Mouse (Mus musculus) forebrain, embryonic 12.5 days (tissue): ENCODE data around the gene Hoxc12. TPM values are rescaled to one million over a fixed set of nuclear protein-coding genes. Genes with fewer than 3 reads are reported as not detected.
A peak's percentile ranks its signal among the peaks of the same experiment; 100 is the strongest.

Experiments
- ATAC-seq: fragments of 200-750 bp; cut with Nextera tagmentation; 2 replicates; pipeline ENCODE4 v1.8.0; 2017; ENCODE audit warnings: moderate TSS enrichment; ENCODE audit not compliant: low FRiP score
- H3K27ac ChIP-seq: fragments of 300-500 bp; sonication (generic); 2 replicates; pipeline ENCODE4 v1.5.1; 2016; ENCODE audit warnings: mild to moderate bottlenecking
- H3K27me3 ChIP-seq: fragments of 300-500 bp; sonication (generic); 2 replicates; pipeline ENCODE4 v1.6.1; 2016; ENCODE audit warnings: mild to moderate bottlenecking
- H3K36me3 ChIP-seq: fragments of 300-500 bp; sonication (generic); replicated peaks from 2 replicates; pipeline ENCODE4 v1.6.1; 2016; ENCODE audit warnings: mild to moderate bottlenecking
- H3K4me1 ChIP-seq: fragments of 300-500 bp; sonication (generic); 2 replicates; pipeline ENCODE4 v1.6.1; 2016
- H3K4me2 ChIP-seq: fragments of 300-500 bp; sonication (generic); 2 replicates; pipeline ENCODE4 v1.6.1; 2016; ENCODE audit warnings: mild to moderate bottlenecking, moderate library complexity
- H3K4me3 ChIP-seq: fragments of 300-500 bp; sonication (generic); replicated peaks from 2 replicates; pipeline ENCODE4 v1.5.1; 2016; ENCODE audit warnings: mild to moderate bottlenecking
- H3K9ac ChIP-seq: fragments of 300-500 bp; sonication (generic); 2 replicates; pipeline ENCODE4 v1.6.1; 2016; ENCODE audit warnings: mild to moderate bottlenecking
- H3K9me3 ChIP-seq: fragments of 300-500 bp; sonication (generic); 2 replicates; pipeline ENCODE4 v1.6.1; 2016
- WGBS: fragments of 180-500 bp; shearing (Covaris S2); methylation state at CpG from one replicate; pipeline ENCODE4 v1.1.7; 2016; 5-methylcytosine and 5-hydroxymethylcytosine counted together
- polyA plus RNA-seq: library from polyadenylated mRNA; unstranded; fragments of >200 nt; fragmentation: Nextera tagmentation; extraction: Ambion mirVana; gene quantifications from 2 replicates; pipeline ENCODE4 v1.2.1, GENCODE M21; 2016

The Hoxc12 gene
- polyA plus RNA-seq, 1 experiment from 2014 or later = not detected

DNA sequence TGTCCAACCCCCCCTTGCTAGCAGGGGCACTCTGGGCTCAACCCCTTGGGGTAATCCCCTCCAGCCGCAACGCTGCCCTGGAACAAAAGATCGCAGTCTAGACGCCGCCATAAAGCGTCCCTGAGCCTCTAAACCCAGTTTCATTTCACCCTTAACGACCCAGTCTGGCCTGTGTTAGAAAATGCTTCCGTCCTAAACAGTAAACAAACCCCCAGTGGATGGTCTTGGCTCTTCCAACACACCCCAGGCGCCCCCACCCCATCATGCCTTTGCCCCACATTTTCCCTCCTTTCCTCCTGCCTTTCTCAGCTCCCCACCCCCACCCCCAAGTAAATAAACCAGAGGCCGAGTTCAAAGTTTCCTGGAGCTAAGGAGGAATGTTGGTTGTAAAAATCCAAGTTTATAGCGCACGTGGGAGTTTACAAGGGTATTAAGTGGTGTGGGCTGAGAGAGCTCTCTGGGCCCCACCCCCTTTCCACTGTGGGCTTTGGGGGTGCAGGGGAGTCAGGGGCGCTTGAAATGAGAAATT lies 23.2 kb downstream of the Hoxc12 start:
- H3K4me3 ChIP-seq = no peak overlapping the region
- no peaks in the 10 kb centered on the region for H3K4me1 ChIP-seq
- H3K9me3 ChIP-seq = no peaks in the 10 kb centered on the region
- no peak overlapping the region for H3K4me2 ChIP-seq
- no peak overlapping the region for H3K9ac ChIP-seq
- H3K36me3 ChIP-seq = no peaks in the 10 kb centered on the region
- ATAC-seq = no peak
- H3K27me3 ChIP-seq = peaks cover 97% of the 10 kb centered on the region
- H3K27ac ChIP-seq = no peak overlapping the region
- under 1% methylated on average over 13 of the region's 13 CpGs for WGBS

DNA sequence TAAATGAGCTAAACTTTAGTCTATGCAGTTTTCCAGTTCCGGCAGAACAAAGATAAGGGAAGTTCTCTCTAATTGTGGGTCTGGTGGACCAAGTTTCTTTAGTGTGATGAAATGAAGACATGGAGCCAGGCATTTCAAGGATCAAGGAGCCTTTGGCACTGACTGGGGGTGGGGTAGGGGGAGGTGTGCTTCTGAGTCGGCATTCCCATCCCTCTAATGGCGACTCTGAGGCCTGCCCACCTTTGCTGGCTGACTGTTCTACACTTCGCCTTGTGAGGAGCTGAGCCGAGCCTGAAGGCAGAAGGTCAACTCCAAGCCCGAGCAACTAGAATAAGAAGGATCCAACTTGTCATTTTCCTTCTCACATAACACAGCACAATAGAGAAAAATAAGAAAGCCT lies 25.2 kb downstream of the Hoxc12 start:
- Histone ChIP-seq H3K4me2 (no peak overlapping the region), H3K4me1 (peaks cover 2% of the 10 kb centered on the region; the same call in 1 of the 2 replicates), H3K4me3 (no peak overlapping the region), H3K27me3 (peaks cover 97% of the 10 kb centered on the region), H3K36me3 (no peaks in the 10 kb centered on the region), H3K9ac (no peak overlapping the region), H3K9me3 (no peaks in the 10 kb centered on the region), H3K27ac (no peak overlapping the region)
- WGBS = 7% methylated on average over 6 of the region's 6 CpGs
- no peak for ATAC-seq

DNA sequence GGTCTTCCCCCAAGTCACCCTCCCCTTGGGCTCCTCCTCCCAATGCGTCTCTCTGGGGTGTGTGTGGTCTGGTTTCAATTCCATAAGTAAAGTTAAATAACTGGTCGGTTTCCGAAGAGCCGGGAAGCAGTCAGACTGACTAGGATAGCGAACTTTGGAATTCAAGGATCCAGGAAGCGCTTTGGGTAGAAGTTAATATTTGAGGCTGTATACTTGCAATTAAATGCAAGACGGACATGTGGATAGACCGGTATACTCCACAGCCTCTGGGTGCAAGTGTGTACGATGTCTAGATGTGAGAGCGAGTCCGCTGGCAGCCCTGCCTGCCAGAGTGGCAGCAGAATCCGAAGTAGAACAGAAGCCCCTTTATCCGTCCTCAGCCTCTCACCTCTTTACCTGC lies 25.9 kb downstream of the Hoxc12 start:
- ATAC-seq = no peak
- no peaks in the 10 kb centered on the region for H3K36me3 ChIP-seq
- no peak overlapping the region for H3K4me2 ChIP-seq
- no peak overlapping the region for H3K4me3 ChIP-seq
- H3K27me3 ChIP-seq = peaks cover 97% of the 10 kb centered on the region
- 2% methylated on average over 13 of the region's 13 CpGs for whole genome bisulfite sequencing
- H3K9me3 ChIP-seq = no peaks in the 10 kb centered on the region
- no peak overlapping the region for H3K9ac ChIP-seq
- peaks cover 4% of the 10 kb centered on the region; the same call in 1 of the 2 replicates for H3K4me1 ChIP-seq
- H3K27ac ChIP-seq = no peak overlapping the region

DNA sequence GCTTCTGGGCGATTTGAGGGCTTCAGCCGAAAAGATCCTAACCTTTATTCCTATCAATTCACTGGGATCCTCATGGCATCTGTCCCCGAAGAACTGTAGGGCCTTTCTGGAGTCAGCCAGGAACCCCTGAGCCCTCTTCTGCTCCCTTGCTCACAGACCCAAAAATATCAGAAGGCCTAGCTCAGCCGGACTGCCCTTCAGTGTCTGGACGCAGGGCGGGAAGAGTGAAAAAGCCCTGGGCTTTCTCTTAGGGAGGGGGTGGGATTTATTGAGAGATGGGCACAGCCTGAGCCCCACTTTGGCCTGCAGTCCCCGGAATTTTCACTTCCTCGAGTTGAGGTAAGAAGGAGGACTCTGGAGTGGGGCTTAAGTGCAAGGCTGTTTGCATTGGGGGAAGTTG lies 26.7 kb downstream of the Hoxc12 start:
- Histone ChIP-seq H3K4me2 (no peak overlapping the region), H3K27me3 (peaks cover 97% of the 10 kb centered on the region), H3K9ac (no peak overlapping the region), H3K27ac (no peak overlapping the region), H3K4me1 (peaks cover 4% of the 10 kb centered on the region; the same call in 1 of the 2 replicates), H3K36me3 (no peaks in the 10 kb centered on the region), H3K4me3 (no peak overlapping the region), H3K9me3 (no peaks in the 10 kb centered on the region)
- ATAC-seq = no peak
- 2% methylated on average over 8 of the region's 8 CpGs for WGBS

DNA sequence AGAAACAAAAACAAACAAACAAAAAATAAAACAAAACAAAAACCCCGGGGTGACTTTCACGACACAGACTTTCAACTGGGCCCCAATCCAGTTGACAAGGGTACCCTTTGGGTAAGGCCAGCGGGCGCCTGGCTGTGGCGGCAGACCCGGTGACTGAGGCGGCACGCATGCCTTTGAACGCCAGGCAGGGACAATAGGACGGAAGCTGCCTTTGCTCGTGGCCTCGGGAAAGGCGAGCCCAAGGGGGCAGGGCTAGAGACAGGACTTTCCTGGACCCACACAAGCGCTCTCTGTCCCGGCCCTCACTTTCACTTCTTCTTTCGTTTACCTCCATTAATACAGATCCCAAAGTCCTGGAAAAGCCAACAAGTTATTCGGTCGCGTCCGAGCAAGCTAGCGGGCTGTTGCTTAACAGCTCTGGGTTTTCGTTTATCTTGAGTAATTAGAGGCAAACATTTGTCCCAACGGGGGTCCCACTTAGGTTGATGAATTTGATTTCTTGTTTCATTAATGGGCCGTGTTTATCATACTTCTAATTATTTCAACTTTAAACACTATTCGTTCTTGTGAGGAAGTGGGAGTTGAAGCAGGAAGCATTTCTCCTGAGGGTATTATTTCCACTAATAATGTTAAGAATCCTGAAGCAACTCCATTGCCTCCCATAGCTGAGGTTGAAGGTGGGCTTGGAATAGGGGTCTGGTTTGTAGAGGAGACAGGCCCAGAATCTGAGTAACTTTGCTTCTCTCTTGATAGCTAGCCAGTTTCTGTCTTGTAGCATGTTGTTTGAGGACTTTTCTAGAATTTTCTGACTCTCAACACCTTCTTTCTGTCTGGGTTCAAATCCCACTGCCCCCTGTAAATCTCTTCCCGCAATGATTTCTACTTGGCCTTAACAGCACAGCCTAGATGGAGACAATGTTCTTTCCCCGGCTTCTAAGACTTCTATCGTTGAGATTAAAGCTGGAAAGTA lies 27.4 kb downstream of the Hoxc12 start:
- ATAC-seq = no peak
- Histone ChIP-seq H3K27ac (no peak overlapping the region), H3K9ac (no peak overlapping the region), H3K4me3 (no peak overlapping the region), H3K27me3 (peaks cover 97% of the 10 kb centered on the region), H3K9me3 (no peaks in the 10 kb centered on the region), H3K4me1 (peaks cover 4% of the 10 kb centered on the region; the same call in 1 of the 2 replicates), H3K4me2 (no peak overlapping the region), H3K36me3 (no peaks in the 10 kb centered on the region)
- 1% methylated on average over 28 of the region's 28 CpGs for WGBS

DNA sequence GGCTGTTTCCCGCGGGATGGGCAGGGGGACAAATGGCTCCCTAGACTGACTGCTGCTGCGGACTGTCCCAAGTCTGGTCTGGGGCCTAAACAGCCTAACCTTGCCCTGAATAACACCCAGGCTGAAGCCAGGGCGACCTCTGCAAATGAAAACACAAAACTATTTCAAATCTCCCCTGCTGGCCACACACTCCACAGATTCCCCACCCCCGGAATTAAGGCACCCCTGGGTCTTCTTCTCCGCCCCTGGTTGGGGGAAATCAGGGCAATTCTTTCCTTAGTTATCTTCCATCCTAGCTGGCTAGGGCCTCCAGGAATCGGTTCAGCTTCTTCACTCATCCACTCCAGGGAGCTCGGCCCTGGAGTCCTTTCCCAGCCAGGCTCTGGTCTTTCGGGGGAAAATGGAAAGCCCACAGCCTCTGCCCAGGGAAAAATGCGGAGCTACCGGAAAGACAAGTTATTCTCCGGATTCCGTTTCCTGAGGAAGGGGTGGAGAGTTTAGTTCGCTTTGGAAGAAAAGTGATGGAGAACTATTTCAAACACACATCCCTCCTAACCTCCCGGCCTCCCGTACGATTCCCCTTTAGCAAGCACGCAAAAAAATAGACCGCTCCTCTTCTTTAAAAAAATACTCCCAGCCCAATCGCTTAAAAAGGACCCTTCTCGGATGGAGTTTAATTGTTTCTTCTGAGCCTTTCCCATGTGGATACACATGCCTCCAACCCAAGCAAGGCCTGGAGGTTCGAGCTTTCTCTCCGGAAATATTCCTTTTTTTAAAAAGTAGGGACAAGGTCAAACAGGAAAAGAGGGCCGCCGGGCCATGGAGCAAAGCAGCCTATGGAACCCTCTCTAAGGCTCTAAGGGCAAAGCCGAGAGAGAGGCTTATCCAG lies 28.7 kb downstream of the Hoxc12 start:
- no peak overlapping the region for H3K27ac ChIP-seq
- WGBS = 3% methylated on average over 26 of the region's 26 CpGs
- no peak for ATAC-seq

DNA sequence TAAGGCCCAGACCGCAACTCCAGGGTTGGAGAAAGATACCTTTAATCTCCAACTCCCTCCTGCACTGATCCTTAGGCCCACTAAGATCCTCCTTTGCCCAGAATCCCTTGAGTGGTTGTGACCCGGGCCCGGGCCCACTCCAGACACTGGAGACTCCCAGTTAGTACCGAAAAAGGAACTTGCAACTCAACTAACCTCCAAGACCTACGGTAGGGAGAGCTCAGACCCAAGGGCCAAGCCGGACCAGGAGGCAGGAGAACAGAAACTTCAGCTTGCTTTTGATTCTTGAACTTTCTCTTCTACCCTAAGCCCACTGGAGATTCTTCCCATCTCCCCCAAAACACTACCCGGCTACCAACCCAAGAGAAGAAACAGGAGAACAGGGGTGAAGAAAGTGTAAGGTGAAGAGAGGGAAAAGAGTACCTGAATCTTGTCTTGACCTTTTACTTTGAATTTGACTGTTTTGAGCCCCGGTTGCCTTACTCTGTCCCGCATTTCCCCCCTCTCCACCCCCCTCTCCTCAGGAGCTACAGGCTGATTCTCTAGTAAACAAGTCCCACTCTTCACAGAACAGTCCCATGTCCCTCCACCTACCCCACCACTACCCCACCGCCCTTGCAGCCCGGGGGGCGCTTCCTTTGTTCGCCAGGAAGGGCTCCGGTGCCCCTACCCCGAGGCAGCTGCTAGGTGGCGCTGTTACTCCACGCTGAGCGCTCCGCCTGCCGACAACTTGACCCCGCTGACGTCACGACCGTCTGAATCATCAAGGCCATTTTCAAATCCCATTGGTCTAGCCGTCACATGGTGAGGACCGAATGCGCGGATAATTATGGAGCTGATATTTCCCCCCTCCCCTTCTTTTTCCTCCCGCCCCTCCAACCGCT lies 29.6 kb downstream of the Hoxc12 start:
- peak overlapping the region; percentile 31 for H3K4me2 ChIP-seq
- no peaks in the 10 kb centered on the region for H3K9me3 ChIP-seq
- peaks cover 98% of the 10 kb centered on the region for H3K27me3 ChIP-seq
- 3% methylated on average over 30 of the region's 30 CpGs for WGBS
- no peaks in the 10 kb centered on the region for H3K36me3 ChIP-seq
- peaks cover 4% of the 10 kb centered on the region; the same call in 1 of the 2 replicates for H3K4me1 ChIP-seq
- H3K27ac ChIP-seq = no peak overlapping the region
- no peak overlapping the region for H3K9ac ChIP-seq
- ATAC-seq = peak; percentile 46; the same call in 1 of the 2 replicates
- H3K4me3 ChIP-seq = 0 out of 2 replicates have a peak overlapping the region, but pooled peaks have one; percentile 1

More for the DNA sequence above, 28.7 kb downstream of the Hoxc12 start:
- H3K4me2 ChIP-seq = no peak overlapping the region
- no peak overlapping the region for H3K4me3 ChIP-seq
- H3K36me3 ChIP-seq = no peaks in the 10 kb centered on the region
- H3K9ac ChIP-seq = no peak overlapping the region
- peaks cover 98% of the 10 kb centered on the region for H3K27me3 ChIP-seq
- H3K4me1 ChIP-seq = peaks cover 4% of the 10 kb centered on the region; the same call in 1 of the 2 replicates
- no peaks in the 10 kb centered on the region for H3K9me3 ChIP-seq

DNA sequence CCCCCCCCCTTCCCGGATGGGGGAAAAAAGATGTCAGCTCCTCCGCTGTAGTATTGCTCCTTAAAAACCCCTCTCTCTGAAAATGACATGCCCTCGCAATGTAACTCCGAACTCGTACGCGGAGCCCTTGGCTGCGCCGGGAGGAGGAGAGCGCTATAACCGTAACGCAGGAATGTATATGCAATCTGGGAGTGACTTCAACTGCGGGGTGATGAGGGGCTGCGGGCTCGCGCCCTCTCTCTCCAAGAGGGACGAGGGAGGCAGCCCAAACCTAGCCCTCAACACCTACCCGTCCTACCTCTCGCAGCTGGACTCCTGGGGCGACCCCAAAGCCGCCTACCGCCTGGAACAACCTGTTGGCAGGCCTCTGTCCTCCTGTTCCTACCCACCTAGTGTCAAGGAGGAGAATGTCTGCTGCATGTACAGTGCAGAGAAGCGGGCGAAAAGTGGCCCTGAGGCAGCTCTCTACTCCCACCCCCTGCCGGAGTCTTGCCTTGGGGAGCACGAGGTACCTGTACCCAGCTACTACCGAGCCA lies 30.3 kb downstream of the Hoxc12 start, which contains the start of gene Hoxc10:
Gene Hoxc10, plus strand, starts transcription at position 21 of the 536 bp plus-strand sequence.
- Histone ChIP-seq H3K27ac (no peak within 1 kb of the TSS), H3K9ac (no peak within 1 kb of the TSS), H3K4me3 (0 out of 2 replicates have a peak within 1 kb of the TSS, but pooled peaks have one; percentile 1), H3K4me1 (peaks cover 4% of the 10 kb centered on the region; the same call in 1 of the 2 replicates), H3K9me3 (no peaks in the 10 kb centered on the region), H3K4me2 (peak within 1 kb of the TSS; percentile 31), H3K36me3 (no peaks in the 10 kb centered on the region), H3K27me3 (peaks cover 98% of the 10 kb centered on the region)
- 4% methylated on average over 27 of the region's 27 CpGs for WGBS
- peak; percentile 17; the same call in 1 of the 2 replicates for ATAC-seq

DNA sequence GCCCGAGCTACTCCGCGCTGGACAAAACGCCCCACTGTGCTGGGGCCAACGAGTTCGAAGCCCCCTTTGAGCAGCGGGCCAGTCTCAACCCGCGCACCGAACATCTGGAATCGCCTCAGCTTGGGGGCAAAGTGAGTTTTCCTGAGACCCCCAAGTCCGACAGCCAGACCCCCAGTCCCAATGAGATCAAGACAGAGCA lies 30.7 kb downstream of the Hoxc12 start, which contains the start of gene Hoxc5:
Gene Hoxc5, plus strand, starts transcription at position 132 of the 199 bp plus-strand sequence.
- H3K27me3 ChIP-seq = peaks cover 100% of the 10 kb centered on the region
- H3K9me3 ChIP-seq = no peaks in the 10 kb centered on the region
- H3K27ac ChIP-seq = no peak within 1 kb of the TSS
- peak within 1 kb of the TSS; percentile 31 for H3K4me2 ChIP-seq
- no peaks in the 10 kb centered on the region for H3K36me3 ChIP-seq
- 0 out of 2 replicates have a peak within 1 kb of the TSS, but pooled peaks have one; percentile 1 for H3K4me3 ChIP-seq
- no peak for ATAC-seq
- peaks cover 4% of the 10 kb centered on the region; the same call in 1 of the 2 replicates for H3K4me1 ChIP-seq
- WGBS = 4% methylated on average over 12 of the region's 12 CpGs
- H3K9ac ChIP-seq = no peak within 1 kb of the TSS

DNA sequence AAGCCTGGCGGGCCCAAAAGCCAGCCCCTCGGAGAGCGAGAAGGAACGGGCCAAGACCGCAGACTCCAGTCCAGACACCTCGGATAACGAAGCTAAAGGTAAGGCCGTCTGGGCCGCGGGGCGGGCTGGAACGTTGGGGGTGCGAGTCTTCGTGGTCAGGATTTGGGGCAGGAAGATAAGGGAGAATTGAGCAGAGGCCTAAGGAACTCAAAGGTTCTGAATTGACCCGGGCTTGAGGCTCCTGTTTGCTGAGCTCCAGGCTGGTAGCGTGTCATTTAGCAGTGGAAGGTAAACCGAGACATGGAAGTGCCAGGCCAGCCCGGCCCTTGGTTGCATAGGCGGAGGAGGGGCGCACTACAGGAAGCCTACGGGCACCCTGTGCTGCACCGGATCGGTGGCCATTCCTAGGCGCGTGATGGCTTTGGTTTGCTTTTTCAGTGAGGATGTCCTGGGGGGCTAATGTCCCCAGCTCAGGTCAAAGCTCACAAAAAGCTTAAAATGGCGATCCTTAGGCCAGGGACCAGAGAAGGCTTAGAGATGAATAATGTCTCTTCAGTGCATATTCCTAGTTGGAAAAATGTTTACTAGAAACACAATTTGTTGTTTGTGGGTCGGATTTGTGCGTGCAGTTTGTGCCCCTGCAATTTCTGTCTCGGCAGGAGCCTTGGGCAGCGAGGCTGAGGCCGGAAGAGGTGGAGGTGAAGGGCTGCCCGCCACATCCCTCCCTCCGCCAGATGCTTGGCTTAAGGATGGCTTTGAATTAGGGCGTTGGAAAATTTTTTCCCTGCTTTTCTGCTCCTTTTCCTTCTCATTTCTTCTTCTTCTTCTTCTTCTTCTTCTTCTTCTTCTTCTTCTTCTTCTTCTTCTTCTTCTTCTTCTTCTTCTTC lies 31.2 kb downstream of the Hoxc12 start:
- no peak for ATAC-seq
- Histone ChIP-seq H3K4me1 (peaks cover 4% of the 10 kb centered on the region; the same call in 1 of the 2 replicates), H3K9ac (no peak overlapping the region), H3K9me3 (no peaks in the 10 kb centered on the region), H3K36me3 (no peaks in the 10 kb centered on the region), H3K27ac (no peak overlapping the region), H3K27me3 (peaks cover 100% of the 10 kb centered on the region), H3K4me2 (no peak overlapping the region), H3K4me3 (no peak overlapping the region)
- WGBS = 1% methylated on average over 34 of the region's 34 CpGs
